Mouse (Mus musculus): ENCODE measurements around the gene Lcn2. TPM values are rescaled to one million over a fixed set of nuclear protein-coding genes. Genes with fewer than 3 reads are reported as not detected.

Lcn2 gene
- polyA plus RNA-seq, 1 experiment from 2014 or later = 16.1 TPM

Other genes starting within 250 kb of the Lcn2 start
- 23.6 to 29.1 TPM (median 26.7 TPM) in 3 replicates for gene Prrc2b, start 237.2 kb downstream of the Lcn2 start, polyA plus RNA-seq (2018)
- 11.1 to 15.3 TPM (median 12.5 TPM) in 3 replicates for gene Pomt1, start 151.7 kb downstream of the Lcn2 start, polyA plus RNA-seq (2018)
- 19.4 to 32.3 TPM (median 28.1 TPM) in 3 replicates for gene Uck1, start 128.1 kb downstream of the Lcn2 start, polyA plus RNA-seq (2018)
- 31.7 to 53.4 TPM (median 36.4 TPM) in 3 replicates for gene Golga2, start 100.9 kb downstream of the Lcn2 start, polyA plus RNA-seq (2018)
- 220 to 392 TPM (median 276 TPM) in 3 replicates for gene Swi5, start 100.2 kb downstream of the Lcn2 start, polyA plus RNA-seq (2018)
- gene Ciz1, start 35.9 kb downstream of the Lcn2 start, polyA plus RNA-seq (2018) = 35.3 to 118 TPM (median 57.2 TPM) in 3 replicates
- gene Dnm1, start 34.9 kb downstream of the Lcn2 start, polyA plus RNA-seq (2018) = 0.23 TPM in 1 of 3 replicates, not detected in the others
- 22.2 to 62.2 TPM (median 53.7 TPM) in 3 replicates for gene 1110008P14Rik, start 6.3 kb downstream of the Lcn2 start, polyA plus RNA-seq (2018)
- 7.9 to 14.2 TPM (median 9.4 TPM) in 3 replicates for gene Ptges2, start 7.6 kb upstream of the Lcn2 start, polyA plus RNA-seq (2018)
- 3.2 to 3.8 TPM (median 3.8 TPM) in 3 replicates for gene Naif1, start 62.2 kb upstream of the Lcn2 start, polyA plus RNA-seq (2018)
- 7.1 to 13.2 TPM (median 12.2 TPM) in 3 replicates for gene Slc25a25, start 63.2 kb upstream of the Lcn2 start, polyA plus RNA-seq (2018)
- gene Fam102a, start 147.1 kb upstream of the Lcn2 start, polyA plus RNA-seq (2018) = 3.5 to 9.1 TPM (median 3.9 TPM) in 3 replicates
- gene Dpm2, start 182.6 kb upstream of the Lcn2 start, polyA plus RNA-seq (2018) = 48.3 to 76.8 TPM (median 72.3 TPM) in 3 replicates
- gene Pip5kl1, start 186.5 kb upstream of the Lcn2 start, polyA plus RNA-seq (2018) = not detected in 3 replicates
- gene 9430097D07Rik, start 187.4 kb upstream of the Lcn2 start, polyA plus RNA-seq (2018) = not detected in 3 replicates
- gene St6galnac4, start 198.8 kb upstream of the Lcn2 start, polyA plus RNA-seq (2018) = 30.1 to 43.5 TPM (median 34.6 TPM) in 3 replicates
- 24.8 to 53.9 TPM (median 25.2 TPM) in 3 replicates for gene St6galnac6, start 211.5 kb upstream of the Lcn2 start, polyA plus RNA-seq (2018)
- gene Ak1, start 233.5 kb upstream of the Lcn2 start, polyA plus RNA-seq (2018) = 3.0 to 4.2 TPM (median 3.3 TPM) in 3 replicates

Measured in macrophage (primary cell).